Mouse (Mus musculus): ENCODE measurements at regions not wholly inside any gene's neighbourhood (a gene's known extent, or its start where the extent isn't known, plus 50 kb on each side); places are given as distances from the start of the nearest gene placed in this dataset.

DNA sequence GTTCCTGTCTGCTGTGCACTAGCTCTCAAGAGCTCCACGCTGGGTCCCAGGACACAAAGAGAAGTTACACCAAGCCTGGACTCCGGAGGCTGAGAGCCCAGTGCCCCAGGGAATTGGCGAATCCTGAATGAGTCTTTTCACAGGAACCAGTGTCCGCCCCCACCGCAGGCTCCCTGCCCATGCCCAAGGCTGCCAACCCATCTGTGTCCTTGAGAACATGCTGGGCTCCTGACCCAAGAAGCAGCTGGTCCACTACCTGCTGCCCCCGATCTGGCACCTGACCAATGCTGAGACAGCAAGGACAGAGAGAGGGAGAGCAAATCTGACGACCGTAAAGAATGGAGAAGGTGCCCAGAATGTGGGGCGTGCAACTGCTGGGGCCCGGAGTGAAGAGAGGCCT is 85.2 kb upstream of the Cplx2 start:
- Histone ChIP-seq H3K4me3 (ENCODE audit: low read depth, low read length) (no peak overlapping the region), H3K27me3 (ENCODE audit: control insufficient read depth, insufficient read depth, low read length) (no peaks in the 10 kb centered on the region), H3K36me3 (ENCODE audit: control insufficient read depth, insufficient read depth, low read length) (no peaks in the 10 kb centered on the region), H3K4me1 (replicated peaks; ENCODE audit: control insufficient read depth, insufficient read depth, low read length) (peaks cover 11% of the 10 kb centered on the region), H3K9me3 (ENCODE audit: control insufficient read depth, low read length) (no peaks in the 10 kb centered on the region), H3K4me2 (ENCODE audit: low read depth, low read length, severe bottlenecking) (no peak overlapping the region), H3K27ac (ENCODE audit: low read depth, low read length) (no peak overlapping the region), H3K9ac (ENCODE audit: low read length) (no peak overlapping the region)
- no peak for DNase-seq (ENCODE audit: low spot score)
- ATAC-seq (replicated peaks; ENCODE audit: low FRiP score) = no peak
- WGBS = 87% methylated on average over 10 of the region's 10 CpGs

DNA sequence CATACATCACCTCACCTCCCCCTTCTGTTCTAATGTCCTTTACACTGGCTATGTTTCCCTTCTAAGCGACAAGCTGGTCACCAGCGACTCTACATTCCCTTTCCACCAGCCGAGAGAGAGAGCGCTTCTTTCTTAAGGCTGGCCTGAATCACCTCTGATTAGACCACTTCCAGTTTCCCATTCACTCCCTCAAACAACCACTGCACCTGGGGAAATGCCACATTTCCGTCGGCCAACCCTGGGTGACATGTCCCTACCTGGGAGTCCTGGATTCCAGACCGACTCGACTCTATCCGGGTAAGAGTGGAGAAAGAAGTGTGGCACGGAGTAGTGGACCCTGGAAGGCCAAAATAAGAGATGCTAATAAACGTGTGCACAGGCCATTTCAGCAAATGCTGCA is 84.5 kb upstream of the Cplx2 start:
- Histone ChIP-seq H3K27me3 (ENCODE audit: control insufficient read depth, insufficient read depth, low read length) (no peaks in the 10 kb centered on the region), H3K4me3 (ENCODE audit: low read depth, low read length) (no peak overlapping the region), H3K27ac (ENCODE audit: low read depth, low read length) (no peak overlapping the region), H3K4me2 (ENCODE audit: low read depth, low read length, severe bottlenecking) (no peak overlapping the region), H3K9ac (ENCODE audit: low read length) (no peak overlapping the region), H3K4me1 (replicated peaks; ENCODE audit: control insufficient read depth, insufficient read depth, low read length) (peaks cover 9% of the 10 kb centered on the region; the same call in 1 of the 2 replicates), H3K9me3 (ENCODE audit: control insufficient read depth, low read length) (no peaks in the 10 kb centered on the region), H3K36me3 (ENCODE audit: control insufficient read depth, insufficient read depth, low read length) (no peaks in the 10 kb centered on the region)
- DNase-seq (ENCODE audit: low spot score) (no peak), ATAC-seq (replicated peaks; ENCODE audit: low FRiP score) (no peak)
- 91% methylated on average over 11 of the region's 11 CpGs for WGBS

DNA sequence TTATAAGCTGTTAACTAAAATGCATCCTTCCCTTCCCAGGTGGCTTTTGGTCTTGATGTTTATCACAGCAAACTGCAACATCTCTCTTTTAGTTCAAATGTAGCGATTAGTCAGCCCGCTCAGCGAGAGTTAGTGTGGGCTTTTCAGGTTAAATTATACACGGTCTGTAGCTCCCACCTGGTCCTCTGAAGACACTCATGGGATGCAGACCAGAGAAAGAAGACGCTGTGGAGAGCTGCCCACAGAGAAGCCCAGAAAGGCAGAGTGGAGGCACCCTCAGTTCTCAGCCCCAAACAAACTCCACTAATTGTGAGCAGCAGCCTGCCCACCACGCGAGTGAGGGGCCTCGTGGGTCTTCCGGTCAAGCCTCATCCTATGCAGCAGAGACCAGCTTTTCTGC is 81.1 kb upstream of the Cplx2 start:
- Histone ChIP-seq H3K9ac (ENCODE audit: low read length) (no peak overlapping the region), H3K36me3 (ENCODE audit: control insufficient read depth, insufficient read depth, low read length) (no peaks in the 10 kb centered on the region), H3K9me3 (ENCODE audit: control insufficient read depth, low read length) (no peaks in the 10 kb centered on the region), H3K4me3 (ENCODE audit: low read depth, low read length) (no peak overlapping the region), H3K27me3 (ENCODE audit: control insufficient read depth, insufficient read depth, low read length) (no peaks in the 10 kb centered on the region), H3K27ac (ENCODE audit: low read depth, low read length) (no peak overlapping the region), H3K4me2 (ENCODE audit: low read depth, low read length, severe bottlenecking) (no peak overlapping the region), H3K4me1 (replicated peaks; ENCODE audit: control insufficient read depth, insufficient read depth, low read length) (no peaks in the 10 kb centered on the region)
- no peak for ATAC-seq (replicated peaks; ENCODE audit: low FRiP score)
- DNase-seq (ENCODE audit: low spot score) = no peak
- 86% methylated on average over 9 of the region's 9 CpGs for WGBS

DNA sequence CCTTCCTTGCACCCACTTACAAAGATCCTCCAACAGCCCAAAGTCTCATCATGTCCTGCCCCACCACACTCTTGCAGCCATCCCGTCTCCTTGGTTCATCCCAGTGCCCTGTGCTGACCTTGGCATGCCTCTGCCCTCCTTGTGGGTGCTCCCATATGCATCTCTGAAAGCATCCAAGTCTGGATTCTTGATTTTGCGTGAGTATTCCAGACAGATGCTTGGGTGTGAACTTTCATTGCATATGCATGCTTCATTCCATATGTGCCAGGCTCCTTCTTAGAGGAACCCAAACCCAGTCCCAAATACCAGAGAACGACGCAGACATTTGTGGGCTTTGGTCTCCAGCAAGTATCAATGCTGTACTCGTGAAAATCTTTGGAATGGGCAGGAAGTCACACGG is 78.8 kb upstream of the Cplx2 start:
- Histone ChIP-seq H3K4me2 (ENCODE audit: low read depth, low read length, severe bottlenecking) (no peak overlapping the region), H3K9me3 (ENCODE audit: control insufficient read depth, low read length) (no peaks in the 10 kb centered on the region), H3K27ac (ENCODE audit: low read depth, low read length) (no peak overlapping the region), H3K36me3 (ENCODE audit: control insufficient read depth, insufficient read depth, low read length) (no peaks in the 10 kb centered on the region), H3K9ac (ENCODE audit: low read length) (no peak overlapping the region), H3K4me3 (ENCODE audit: low read depth, low read length) (no peak overlapping the region), H3K4me1 (replicated peaks; ENCODE audit: control insufficient read depth, insufficient read depth, low read length) (0 out of 2 replicates have a peak, but pooled peaks cover 4% of the 10 kb centered on the region), H3K27me3 (ENCODE audit: control insufficient read depth, insufficient read depth, low read length) (no peaks in the 10 kb centered on the region)
- no peak for ATAC-seq (replicated peaks; ENCODE audit: low FRiP score)
- 87% methylated on average over 6 of the region's 6 CpGs for WGBS
- DNase-seq (ENCODE audit: low spot score) = no peak

DNA sequence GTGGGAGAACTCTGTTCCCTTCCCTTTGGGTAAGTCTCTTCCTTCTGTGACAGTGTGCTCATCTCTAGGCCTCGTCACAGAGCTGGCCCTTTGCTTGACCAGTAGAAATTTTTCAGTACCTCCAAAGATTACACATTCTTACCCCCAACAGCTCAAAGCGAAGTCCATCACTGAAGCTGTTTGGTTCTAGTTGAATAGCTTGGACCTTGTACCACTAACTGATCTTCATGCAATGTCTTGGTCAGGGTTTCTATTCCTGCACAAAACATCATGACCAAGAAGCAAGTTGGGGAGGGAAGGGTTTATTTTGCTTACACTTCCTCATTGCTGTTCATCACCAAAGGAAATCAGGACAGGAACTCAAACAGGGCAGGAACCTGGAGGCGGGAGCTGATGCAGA is 78.1 kb upstream of the Cplx2 start:
- DNase-seq (ENCODE audit: low spot score) (no peak), ATAC-seq (replicated peaks; ENCODE audit: low FRiP score) (no peak)
- Histone ChIP-seq H3K4me3 (ENCODE audit: low read depth, low read length) (no peak overlapping the region), H3K36me3 (ENCODE audit: control insufficient read depth, insufficient read depth, low read length) (no peaks in the 10 kb centered on the region), H3K27ac (ENCODE audit: low read depth, low read length) (no peak overlapping the region), H3K4me1 (replicated peaks; ENCODE audit: control insufficient read depth, insufficient read depth, low read length) (0 out of 2 replicates have a peak, but pooled peaks cover 4% of the 10 kb centered on the region), H3K9me3 (ENCODE audit: control insufficient read depth, low read length) (no peaks in the 10 kb centered on the region), H3K9ac (ENCODE audit: low read length) (no peak overlapping the region), H3K4me2 (ENCODE audit: low read depth, low read length, severe bottlenecking) (no peak overlapping the region), H3K27me3 (ENCODE audit: control insufficient read depth, insufficient read depth, low read length) (no peaks in the 10 kb centered on the region)
- 90% methylated on average over 3 of the region's 3 CpGs for WGBS

DNA sequence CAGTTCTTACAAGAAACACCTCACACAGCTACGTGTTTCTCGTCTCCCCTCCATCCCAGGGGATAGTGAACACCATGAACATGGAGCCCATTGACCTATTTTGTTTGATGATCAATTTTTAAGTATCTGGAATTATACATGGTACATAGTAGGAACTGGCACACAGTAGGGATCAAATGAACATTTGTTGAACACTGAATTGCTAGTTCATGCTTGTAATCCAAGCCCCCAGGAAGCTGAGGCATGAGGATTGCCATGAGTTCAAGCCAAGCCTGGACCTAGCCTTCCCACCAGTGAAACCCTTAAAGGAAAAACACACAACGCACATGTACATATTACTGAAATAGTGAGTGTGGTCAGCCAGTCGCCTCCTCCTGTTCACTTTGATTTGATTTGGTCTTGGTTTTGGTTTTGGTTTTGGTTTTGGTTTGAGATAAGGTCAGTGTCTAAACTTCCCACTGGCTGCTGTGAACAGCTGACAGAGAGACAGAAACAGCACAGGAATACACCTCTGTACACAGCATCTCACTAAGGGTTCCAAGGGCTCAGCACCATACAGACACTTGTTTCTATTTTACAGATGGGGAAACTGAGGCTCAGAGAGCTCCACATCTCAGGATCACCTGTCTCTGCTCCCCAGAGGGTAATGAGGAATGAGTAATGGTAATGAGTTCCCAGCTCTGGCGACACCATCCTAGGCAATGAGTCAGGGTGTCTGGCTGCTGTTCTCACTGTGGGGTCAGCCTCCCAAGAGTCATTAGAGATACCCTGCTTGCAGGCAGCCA is 75.5 kb upstream of the Cplx2 start:
- Histone ChIP-seq H3K4me3 (ENCODE audit: low read depth, low read length) (no peak overlapping the region), H3K4me1 (replicated peaks; ENCODE audit: control insufficient read depth, insufficient read depth, low read length) (0 out of 2 replicates have a peak, but pooled peaks cover 4% of the 10 kb centered on the region), H3K27ac (ENCODE audit: low read depth, low read length) (no peak overlapping the region), H3K9me3 (ENCODE audit: control insufficient read depth, low read length) (no peaks in the 10 kb centered on the region), H3K4me2 (ENCODE audit: low read depth, low read length, severe bottlenecking) (no peak overlapping the region), H3K27me3 (ENCODE audit: control insufficient read depth, insufficient read depth, low read length) (no peaks in the 10 kb centered on the region), H3K9ac (ENCODE audit: low read length) (no peak overlapping the region), H3K36me3 (ENCODE audit: control insufficient read depth, insufficient read depth, low read length) (no peaks in the 10 kb centered on the region)
- no peak for ATAC-seq (replicated peaks; ENCODE audit: low FRiP score)
- no peak for DNase-seq (ENCODE audit: low spot score)
- WGBS = 78% methylated on average over 5 of the region's 5 CpGs

DNA sequence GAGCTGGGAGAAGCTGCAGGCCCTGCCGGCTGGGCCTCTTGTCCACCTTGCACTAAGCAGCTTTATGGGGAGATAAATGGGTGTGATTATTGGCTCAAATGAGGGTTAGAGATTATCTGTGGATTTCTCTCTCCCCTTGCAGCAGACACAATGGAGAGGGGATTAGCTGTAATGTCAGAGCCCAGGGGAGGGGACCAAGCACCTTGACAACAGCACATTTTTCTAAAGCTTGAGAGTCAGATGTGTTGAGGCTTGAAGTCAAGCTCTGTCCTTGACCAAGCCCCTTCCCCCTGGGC is 74.9 kb upstream of the Cplx2 start:
- Histone ChIP-seq H3K27me3 (ENCODE audit: control insufficient read depth, insufficient read depth, low read length) (no peaks in the 10 kb centered on the region), H3K9me3 (ENCODE audit: control insufficient read depth, low read length) (no peaks in the 10 kb centered on the region), H3K4me1 (replicated peaks; ENCODE audit: control insufficient read depth, insufficient read depth, low read length) (0 out of 2 replicates have a peak, but pooled peaks cover 4% of the 10 kb centered on the region), H3K4me3 (ENCODE audit: low read depth, low read length) (no peak overlapping the region), H3K4me2 (ENCODE audit: low read depth, low read length, severe bottlenecking) (no peak overlapping the region), H3K27ac (ENCODE audit: low read depth, low read length) (no peak overlapping the region), H3K9ac (ENCODE audit: low read length) (no peak overlapping the region), H3K36me3 (ENCODE audit: control insufficient read depth, insufficient read depth, low read length) (no peaks in the 10 kb centered on the region)
- no peak for DNase-seq (ENCODE audit: low spot score)
- ATAC-seq (replicated peaks; ENCODE audit: low FRiP score) = no peak
- 5% methylated on average over 1 of the region's 1 CpGs for WGBS

DNA sequence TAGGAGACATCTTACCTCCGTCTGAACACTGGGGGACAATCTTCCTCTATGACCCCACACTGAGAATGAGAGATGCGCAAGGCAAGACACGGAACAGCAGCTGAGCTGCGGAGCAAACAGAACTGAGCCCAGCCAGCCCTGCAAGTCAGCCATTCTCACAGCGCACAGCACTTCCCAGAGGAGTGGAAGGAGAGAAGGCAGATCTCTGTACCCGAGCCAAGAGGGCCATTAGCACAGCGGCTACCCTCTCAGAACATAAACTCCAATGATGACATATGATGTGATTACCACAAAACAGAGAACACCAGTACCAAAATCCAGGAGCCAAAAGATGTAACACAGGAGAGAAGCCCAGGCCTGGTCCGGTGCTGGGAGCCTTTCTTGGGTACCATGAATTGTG is 72.3 kb upstream of the Cplx2 start:
- 81% methylated on average over 8 of the region's 8 CpGs for WGBS
- peaks cover 5% of the 10 kb centered on the region; the same call in 1 of the 2 replicates for H3K4me1 ChIP-seq (replicated peaks; ENCODE audit: control insufficient read depth, insufficient read depth, low read length)
- no peak for DNase-seq (ENCODE audit: low spot score)
- H3K36me3 ChIP-seq (ENCODE audit: control insufficient read depth, insufficient read depth, low read length) = no peaks in the 10 kb centered on the region
- no peak overlapping the region for H3K4me3 ChIP-seq (ENCODE audit: low read depth, low read length)
- no peak overlapping the region for H3K9ac ChIP-seq (ENCODE audit: low read length)
- H3K4me2 ChIP-seq (ENCODE audit: low read depth, low read length, severe bottlenecking) = no peak overlapping the region
- ATAC-seq (replicated peaks; ENCODE audit: low FRiP score) = no peak
- H3K27ac ChIP-seq (ENCODE audit: low read depth, low read length) = no peak overlapping the region
- H3K27me3 ChIP-seq (ENCODE audit: control insufficient read depth, insufficient read depth, low read length) = no peaks in the 10 kb centered on the region
- no peaks in the 10 kb centered on the region for H3K9me3 ChIP-seq (ENCODE audit: control insufficient read depth, low read length)

DNA sequence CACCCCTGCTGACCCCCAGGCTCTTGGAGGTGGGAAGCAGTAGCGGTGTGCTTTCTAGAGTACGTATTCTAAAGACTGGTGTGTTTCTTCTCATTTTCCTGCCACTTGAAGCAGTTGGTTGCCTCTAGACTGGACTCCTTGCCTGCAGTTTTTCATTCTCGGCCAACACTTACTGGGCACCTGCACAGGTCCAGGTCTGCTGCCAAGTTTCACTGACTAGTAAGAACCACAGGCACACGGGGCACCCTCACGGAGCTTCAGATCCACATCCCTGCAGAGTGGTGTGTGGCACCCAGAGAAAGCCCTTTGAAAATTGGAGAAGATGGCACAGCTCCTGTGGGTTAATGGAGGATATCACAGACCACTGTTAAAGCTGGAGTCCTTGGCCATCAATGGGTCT is 71.9 kb upstream of the Cplx2 start:
- no peak for DNase-seq (ENCODE audit: low spot score)
- no peak for ATAC-seq (replicated peaks; ENCODE audit: low FRiP score)

More for the DNA sequence above, 71.9 kb upstream of the Cplx2 start:
- Histone ChIP-seq H3K27ac (ENCODE audit: low read depth, low read length) (no peak overlapping the region), H3K9me3 (ENCODE audit: control insufficient read depth, low read length) (no peaks in the 10 kb centered on the region), H3K9ac (ENCODE audit: low read length) (no peak overlapping the region), H3K27me3 (ENCODE audit: control insufficient read depth, insufficient read depth, low read length) (no peaks in the 10 kb centered on the region), H3K4me1 (replicated peaks; ENCODE audit: control insufficient read depth, insufficient read depth, low read length) (peaks cover 9% of the 10 kb centered on the region; the same call in 1 of the 2 replicates), H3K36me3 (ENCODE audit: control insufficient read depth, insufficient read depth, low read length) (no peaks in the 10 kb centered on the region), H3K4me2 (ENCODE audit: low read depth, low read length, severe bottlenecking) (no peak overlapping the region), H3K4me3 (ENCODE audit: low read depth, low read length) (no peak overlapping the region)
- 86% methylated on average over 5 of the region's 5 CpGs for WGBS
